Mouse (Mus musculus) right cerebral cortex, postnatal 36 days (tissue): ENCODE measurements around the gene Pigc.

Source experiments
- DNase-seq, 2 experiments: peaks; one replicate each; pipeline ENCODE4 v3.0.0; 2022; ENCODE audit warnings: low spot score in 2 of 2, mixed read lengths in 1 of 2

Gene Pigc

DNA sequence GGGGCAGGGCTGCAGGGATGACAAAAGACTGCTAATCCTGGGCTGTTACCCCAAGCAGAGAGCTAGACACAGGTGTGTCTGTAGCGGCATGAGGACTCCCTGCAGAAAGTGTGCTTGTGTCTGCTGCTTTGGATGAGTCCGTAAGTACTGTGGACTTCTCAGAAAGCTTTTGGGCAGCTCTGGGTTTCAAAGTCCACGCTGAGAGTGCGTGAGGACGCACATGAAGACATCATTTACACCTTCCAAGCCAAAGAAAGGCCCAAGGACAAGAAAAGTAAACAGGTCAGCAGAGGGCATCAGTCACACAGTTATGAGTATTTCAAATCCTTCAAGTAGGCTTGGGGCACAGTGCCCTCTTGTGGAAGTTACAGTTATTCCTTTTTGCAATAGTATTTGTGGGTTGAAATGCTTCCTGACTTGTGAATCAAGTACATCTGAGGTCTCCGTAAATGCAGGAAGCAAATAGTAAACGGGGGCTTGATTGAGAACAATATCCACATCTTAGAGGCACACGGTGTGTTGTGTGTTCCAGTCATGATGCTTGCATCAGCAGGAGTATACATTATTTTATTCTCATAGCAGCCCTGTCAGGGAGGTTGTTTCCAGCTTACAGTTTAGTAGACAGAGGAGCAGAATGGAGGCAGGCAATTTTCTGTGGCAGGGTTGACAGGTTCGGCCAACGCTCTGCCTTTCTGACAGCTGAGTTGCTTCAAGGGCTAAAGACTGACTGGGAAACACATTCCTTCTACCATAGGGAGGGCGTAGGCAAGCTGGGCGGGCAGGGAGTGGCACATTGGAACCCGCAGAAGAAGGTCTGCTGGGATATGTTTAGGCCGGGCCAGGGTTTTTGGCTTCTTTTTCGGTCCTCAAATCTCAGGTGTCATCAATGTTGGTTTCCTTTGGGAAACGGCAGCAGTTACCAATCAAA is 7.5 kb downstream of the Pigc start:
- peak; percentile 44 to 49 for DNase-seq

GRCm38 (mm10) chr1:161977331-161977730 is 8.3 kb downstream of the Pigc start:
- DNase-seq, result no peak

GRCm38 (mm10) chr1:161978173-161978700 is 9.3 kb downstream of the Pigc start:
- no peak for DNase-seq

- DNase-seq, result no peak
Observed at GRCm38 (mm10) chr1:161979536-161979935, 10.6 kb downstream of the Pigc start, which contains the start of gene 4930558K02Rik. 4930558K02Rik (minus strand) TSS chr1:161979636.

DNA sequence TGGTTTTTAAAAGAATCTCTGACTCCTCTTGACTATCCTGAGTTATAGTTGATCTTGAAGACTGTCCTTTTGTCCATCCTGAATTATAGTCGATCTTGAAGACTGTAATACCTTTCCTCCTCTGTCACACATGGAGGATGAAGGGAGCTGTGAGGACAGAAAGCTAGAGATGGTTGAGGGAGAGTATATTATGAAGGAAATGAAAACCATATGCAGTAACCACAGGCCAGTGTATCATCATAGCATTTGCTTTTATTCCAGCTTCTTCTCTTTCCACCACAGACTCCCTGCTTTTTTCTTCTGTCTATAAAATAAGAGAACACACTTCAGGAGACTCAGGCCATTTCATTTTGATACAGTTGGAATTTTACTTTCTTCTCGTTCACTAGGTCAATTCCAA is 11.1 kb downstream of the Pigc start:
- DNase-seq, result no peak

DNA sequence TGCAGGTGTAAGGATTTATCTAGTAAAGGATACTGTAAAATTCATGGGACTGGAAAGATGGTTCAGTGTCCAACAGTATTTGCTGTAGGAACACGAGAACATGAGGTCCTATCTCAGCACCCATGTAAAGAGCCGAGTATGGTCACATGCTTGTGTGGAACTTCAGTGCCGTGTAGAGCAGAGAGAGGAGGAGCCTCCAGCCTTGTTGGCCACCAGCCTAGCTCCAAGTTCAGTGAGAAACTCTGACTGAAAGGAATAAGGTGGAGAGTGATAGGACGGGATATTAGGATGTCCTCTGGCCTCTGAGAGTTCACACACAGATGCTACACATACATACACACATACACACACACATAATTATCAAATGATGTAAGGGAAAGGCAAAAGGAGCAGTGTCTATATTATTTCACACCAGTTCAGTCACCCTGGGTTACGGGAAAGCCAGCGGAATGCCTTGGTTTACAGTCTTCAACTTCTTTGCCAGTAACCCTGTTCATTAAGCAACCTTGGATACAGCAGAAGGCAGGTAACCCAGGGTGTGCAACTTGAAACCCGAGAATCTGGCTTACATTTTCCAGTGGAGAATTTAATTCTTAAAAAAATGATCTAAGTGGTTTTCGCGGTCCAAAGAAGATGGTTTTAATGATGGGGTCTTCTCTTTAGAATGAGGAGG is 11.8 kb downstream of the Pigc start:
- no peak for DNase-seq

DNA sequence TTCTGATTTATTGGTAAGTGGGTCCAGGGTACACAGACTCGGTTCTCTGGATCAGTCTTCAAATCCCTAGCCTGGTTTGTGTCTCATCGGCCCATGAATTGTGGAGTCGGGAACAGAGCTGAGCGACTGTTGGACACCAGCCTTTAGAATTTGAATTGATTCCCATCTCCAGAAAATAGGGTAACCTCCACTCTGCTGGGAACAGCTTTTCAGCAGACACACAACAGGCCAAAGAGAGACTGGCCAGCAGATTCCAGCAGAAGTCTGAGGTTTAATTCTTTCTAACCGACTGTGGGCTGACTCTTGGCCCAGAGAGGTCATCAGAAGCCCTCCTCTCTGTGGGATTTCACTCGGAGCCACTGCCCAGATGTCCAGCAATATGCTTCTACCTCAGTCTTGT is 14.5 kb downstream of the Pigc start:
- no peak for DNase-seq

DNA sequence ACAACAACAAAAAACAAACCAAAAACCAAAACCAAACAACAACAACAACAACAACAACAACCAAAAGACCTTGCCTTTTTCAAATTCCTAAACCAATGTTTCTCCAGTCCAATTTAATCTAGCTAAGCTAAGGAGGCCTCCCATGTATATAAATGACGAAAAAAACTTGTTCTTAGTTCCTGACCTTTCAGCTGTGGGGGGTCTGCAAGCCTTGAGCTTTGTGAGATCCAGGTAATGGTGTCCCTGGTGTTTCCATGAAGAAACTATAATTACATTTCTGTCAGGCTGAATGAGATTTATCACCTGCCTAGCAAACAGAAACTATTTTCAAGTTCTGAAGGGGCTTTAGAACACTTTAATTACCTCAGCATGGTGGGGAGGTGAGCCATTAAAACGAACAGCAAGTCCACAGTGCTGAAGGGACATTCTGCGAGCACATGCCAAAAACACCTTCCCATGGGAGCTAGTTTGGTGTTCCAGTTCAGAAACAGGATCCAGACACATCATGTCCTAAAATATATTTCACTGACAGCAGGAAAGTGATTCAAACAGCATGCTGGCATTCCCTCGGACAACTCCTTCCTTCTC is 15.1 kb downstream of the Pigc start:
- no peak for DNase-seq

DNA sequence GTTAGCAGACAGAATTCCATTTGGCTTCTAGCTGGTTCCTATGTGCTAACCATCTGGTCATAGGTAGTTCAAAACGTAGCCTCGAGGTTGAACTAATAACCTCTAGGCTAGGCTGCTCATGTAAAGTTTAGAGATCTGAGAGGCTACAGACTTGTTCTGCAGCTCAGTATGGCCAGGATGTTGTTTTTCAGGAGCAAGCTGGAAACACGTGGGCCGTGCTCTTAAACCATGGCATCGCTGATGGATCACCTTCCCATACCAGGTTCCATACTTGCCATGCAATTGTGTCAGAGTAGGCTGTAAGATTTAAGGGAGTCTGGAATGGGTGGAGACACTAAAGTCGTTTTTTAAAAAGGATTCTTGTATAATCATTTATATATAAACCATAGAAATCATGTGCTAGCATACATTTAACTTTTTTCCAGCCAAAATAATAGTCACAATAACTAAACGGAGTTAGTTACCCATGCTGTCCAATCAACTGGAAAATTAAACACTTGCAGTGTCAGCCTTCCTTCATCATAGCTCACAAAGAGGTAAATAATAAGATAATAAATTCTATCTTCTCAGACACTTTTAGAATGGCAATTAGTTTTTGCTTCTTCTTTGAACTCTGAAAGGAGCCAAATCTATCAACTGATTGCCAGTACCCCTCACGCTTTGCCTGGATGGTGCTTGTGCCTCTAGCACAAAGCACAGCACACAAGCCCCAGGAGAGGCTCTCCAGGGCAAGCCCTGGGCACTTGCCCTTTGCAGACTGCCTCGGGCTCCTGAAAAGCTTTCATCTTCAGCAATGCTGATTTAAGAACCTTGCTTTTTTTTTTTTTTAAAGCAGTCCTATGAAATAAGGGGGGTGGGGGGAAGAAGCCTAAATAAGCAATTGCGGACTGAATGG is 21.9 kb downstream of the Pigc start:
- DNase-seq, result no peak

GRCm38 (mm10) chr1:161991846-161992245 is 22.9 kb downstream of the Pigc start:
- DNase-seq, result no peak

GRCm38 (mm10) chr1:161992389-161992788 is 23.4 kb downstream of the Pigc start:
- DNase-seq, result no peak

GRCm38 (mm10) chr1:161998781-161999180 is 29.8 kb downstream of the Pigc start:
- no peak for DNase-seq

GRCm38 (mm10) chr1:161999338-161999737 is 30.4 kb downstream of the Pigc start:
- DNase-seq, result no peak

- peak; percentile 54 to 56 for DNase-seq
Observed at GRCm38 (mm10) chr1:161999882-162000371, 30.9 kb downstream of the Pigc start.

DNA sequence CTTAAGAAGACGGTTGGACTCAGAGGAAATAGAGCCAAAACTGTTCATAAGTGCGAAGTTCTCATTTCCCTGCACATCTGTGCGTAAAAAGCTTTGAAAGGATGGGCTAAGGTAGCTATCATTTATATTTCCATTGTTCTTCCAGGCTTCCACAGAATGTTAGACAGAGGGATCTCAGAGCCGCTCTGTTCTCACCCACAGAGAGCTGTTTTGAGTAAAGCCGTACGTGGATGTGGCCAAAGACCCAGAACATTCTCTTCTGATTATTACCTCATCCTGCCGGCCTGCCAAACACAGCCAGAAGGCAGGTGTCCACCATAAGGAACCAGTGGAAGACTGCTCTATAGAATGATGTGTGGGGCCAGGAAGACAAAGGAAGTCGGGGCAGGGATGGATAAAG is 32.3 kb downstream of the Pigc start:
- DNase-seq, result no peak

GRCm38 (mm10) chr1:162003729-162004517 is 34.9 kb downstream of the Pigc start:
- DNase-seq, result no peak

- DNase-seq, result no peak
Observed at GRCm38 (mm10) chr1:162004518-162004780, 35.5 kb downstream of the Pigc start.

DNA sequence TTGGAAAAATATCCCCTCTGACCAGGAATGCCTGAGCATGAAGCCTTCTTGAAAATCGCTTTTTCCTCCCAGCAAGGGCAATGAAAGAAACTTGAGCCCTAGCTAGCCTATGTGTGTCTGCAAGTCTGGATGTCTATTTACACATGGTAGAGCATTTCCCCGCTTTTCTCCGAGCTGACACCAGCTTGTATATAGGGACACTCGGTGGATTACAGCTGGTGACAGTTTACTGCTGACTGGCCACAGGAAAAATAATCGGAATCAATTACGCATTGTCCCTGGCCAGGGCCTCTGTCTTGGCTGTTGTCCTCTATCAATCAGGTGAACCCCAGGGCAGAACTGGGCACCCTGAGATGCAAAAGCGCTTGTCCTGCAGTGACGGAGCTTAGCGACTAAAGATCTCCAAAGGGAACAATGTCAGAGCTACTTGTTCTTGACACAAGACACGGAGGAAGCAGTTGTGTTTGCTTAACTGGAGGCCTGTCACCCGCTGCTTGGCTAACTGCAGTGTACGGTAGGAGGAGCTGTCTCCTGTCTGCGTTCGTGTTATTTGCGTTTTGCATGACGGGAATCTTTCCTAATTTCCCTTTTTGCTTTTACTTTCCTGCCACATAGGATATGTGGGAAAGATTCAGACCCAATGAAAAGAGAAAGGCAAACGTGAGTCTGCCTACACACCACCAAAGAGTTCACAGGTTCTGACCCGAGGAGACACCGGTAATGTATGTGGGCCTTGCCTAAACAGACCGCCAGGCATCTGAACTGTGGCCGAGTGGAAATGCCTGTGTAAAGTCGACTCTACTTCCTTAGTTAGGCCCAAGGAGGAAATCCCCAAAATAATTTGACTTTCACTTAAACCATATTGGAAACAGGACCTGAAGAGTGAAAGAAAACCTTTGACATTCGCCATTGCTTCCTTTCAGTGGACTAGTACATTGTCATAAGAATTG is 36.1 kb downstream of the Pigc start:
- DNase-seq, result no peak

DNA sequence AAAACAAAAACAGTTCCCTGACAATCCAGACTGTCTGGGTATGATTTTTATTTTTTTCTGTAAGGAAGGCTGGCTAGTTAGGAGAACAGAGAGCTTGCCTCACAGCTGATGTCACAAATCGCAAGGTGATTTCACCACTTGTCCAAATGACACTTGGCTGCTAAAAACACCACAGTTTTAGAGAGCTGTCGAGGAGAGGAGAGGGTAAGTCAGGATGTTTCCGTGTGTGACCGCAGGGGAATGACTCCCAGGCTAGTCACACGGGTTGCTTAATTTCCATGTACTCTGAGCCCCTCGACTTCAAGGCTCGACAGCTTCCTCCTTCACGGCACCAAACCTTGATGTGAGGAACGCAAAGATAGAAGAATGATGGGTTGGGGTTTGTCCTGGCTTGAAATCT is 37.1 kb downstream of the Pigc start:
- DNase-seq, result no peak
